Mouse (Mus musculus) kidney, adult 2 months (tissue): Measurements from ENCODE around the gene Usp35. TPM values are rescaled to one million over a fixed set of nuclear protein-coding genes. Genes with fewer than 3 reads are reported as not detected.

Experiments
- DNase-seq: peaks from one replicate; pipeline ENCODE4 v3.0.0; 2021
- H3K27ac ChIP-seq: fragments of 200-500 bp; 2 replicates; pipeline ENCODE4 v1.5.1; 2012; ENCODE audit warnings: low read depth, low read length, control low read depth, inconsistent platforms; ENCODE audit not compliant: insufficient read depth
- H3K27me3 ChIP-seq: fragments of 200-500 bp; replicated peaks from 2 replicates; pipeline ENCODE4 v1.6.1; 2012; ENCODE audit warnings: mild to moderate bottlenecking, moderate library complexity, low read length, inconsistent platforms; ENCODE audit not compliant: control insufficient read depth, insufficient read depth
- H3K36me3 ChIP-seq: fragments of 200-500 bp; 2 replicates; pipeline ENCODE4 v1.6.1; 2012; ENCODE audit warnings: mild to moderate bottlenecking, moderate library complexity, low read length, inconsistent platforms; ENCODE audit not compliant: control insufficient read depth, insufficient read depth
- H3K4me1 ChIP-seq: fragments of 200-500 bp; 2 replicates; pipeline ENCODE4 v1.6.1; 2011; ENCODE audit warnings: low read length; ENCODE audit not compliant: control insufficient read depth, insufficient read depth
- H3K4me3 ChIP-seq: fragments of 200-500 bp; 2 replicates; pipeline ENCODE4 v1.5.1; 2011; ENCODE audit warnings: mild to moderate bottlenecking, low read depth, low read length, control low read depth; ENCODE audit not compliant: insufficient read depth
- CTCF ChIP-seq: fragments of 200-500 bp; conservative IDR thresholded peaks from 2 replicates; pipeline ENCODE4 v1.5.1; 2011; ENCODE audit warnings: low read depth, mild to moderate bottlenecking, control low read depth, low read length, moderate library complexity, mixed read lengths; ENCODE audit not compliant: insufficient read depth, insufficient read length
- POLR2A ChIP-seq: fragments of 200-500 bp; IDR thresholded peaks from one replicate; pipeline ENCODE4 v1.6.1; 2011; ENCODE audit warnings: low read depth, low read length, control low read depth
- WGBS: fragments of 180-500 bp; shearing (Covaris S2); methylation state at CpG from one replicate; pipeline ENCODE4 v1.1.7; 2018; 5-methylcytosine and 5-hydroxymethylcytosine counted together
- polyA plus RNA-seq: library from polyadenylated mRNA; depleted of rRNA; stranded (reverse); fragments of >200 nt; gene quantifications from 2 replicates; pipeline ENCODE4 v1.2.3, GENCODE M21; 2012

The Usp35 gene
- polyA plus RNA-seq, 1 experiment = 2.7 TPM

DNA sequence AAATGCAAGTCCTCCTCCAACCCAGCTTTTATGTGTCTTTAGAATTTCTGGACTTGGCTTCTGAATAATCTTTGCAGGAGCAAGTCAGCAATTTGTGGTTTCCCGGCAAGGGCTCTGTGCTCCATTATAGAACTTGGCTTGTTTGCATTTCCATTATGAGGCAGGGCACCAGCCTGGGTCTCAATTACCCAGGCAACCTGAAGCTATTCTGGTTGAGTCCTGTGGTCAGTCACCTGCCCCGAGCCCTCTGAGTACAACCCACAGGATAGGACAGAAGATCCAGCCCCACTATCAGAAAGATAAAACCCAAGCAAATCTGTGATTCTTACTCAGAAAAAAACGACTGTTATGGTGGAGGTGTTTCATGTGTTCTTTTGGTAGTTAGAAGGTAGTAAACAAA lies 29.1 kb upstream of the Usp35 start:
- no peak overlapping the region for H3K4me3 ChIP-seq
- TF ChIP-seq POLR2A = no peak
- TF ChIP-seq CTCF = no peak
- no peak for DNase-seq
- no peak overlapping the region for H3K27ac ChIP-seq
- no peaks in the 10 kb centered on the region for H3K36me3 ChIP-seq
- 64% methylated on average over 3 of the region's 3 CpGs for WGBS
- H3K4me1 ChIP-seq = no peaks in the 10 kb centered on the region
- H3K27me3 ChIP-seq = no peaks in the 10 kb centered on the region; the same call in 1 of the 2 replicates

DNA sequence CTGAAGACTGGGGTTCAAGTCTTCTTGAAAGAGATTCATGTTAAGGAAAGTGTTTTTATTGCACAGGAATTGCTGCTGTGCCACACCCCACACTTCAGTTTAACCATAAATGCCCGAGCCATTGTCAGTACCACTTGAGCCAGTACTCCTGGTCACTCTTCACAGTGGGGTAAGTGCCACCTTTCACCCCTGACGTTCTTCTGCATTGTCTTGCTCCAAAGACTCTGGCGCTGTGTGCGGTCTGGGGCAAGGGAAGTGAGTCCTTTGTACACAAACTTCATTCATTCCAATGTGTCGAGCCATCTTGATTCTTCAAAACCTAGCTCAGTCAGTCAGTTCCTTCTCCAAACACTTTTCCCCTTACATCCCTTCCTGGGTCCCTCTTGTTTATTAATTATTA lies 28.3 kb upstream of the Usp35 start:
- Histone ChIP-seq H3K27me3 (no peaks in the 10 kb centered on the region; the same call in 1 of the 2 replicates), H3K4me1 (no peaks in the 10 kb centered on the region), H3K36me3 (no peaks in the 10 kb centered on the region), H3K27ac (no peak overlapping the region), H3K4me3 (no peak overlapping the region)
- DNase-seq = no peak
- 70% methylated on average over 5 of the region's 5 CpGs for WGBS
- TF ChIP-seq POLR2A = no peak
- no peak for TF ChIP-seq CTCF

DNA sequence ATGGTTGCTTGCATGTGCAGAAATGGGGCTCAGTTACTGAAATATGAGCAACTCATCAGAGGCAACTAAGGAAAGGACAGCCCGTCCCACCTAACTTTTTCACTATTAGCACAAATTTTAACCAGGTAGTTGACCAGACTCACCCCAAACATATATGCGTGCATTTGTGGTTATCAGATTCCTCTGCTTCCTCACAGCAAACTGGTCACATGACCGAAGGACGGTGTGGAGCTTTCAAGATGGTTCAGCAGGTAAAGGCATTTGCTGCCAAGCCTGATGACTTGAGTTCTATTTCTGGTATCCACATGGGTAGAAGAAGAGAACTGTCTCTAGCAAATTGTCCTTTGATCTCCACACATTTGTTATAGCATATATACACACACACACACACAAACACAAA lies 26.5 kb upstream of the Usp35 start:
- H3K27ac ChIP-seq = no peak overlapping the region
- no peak for TF ChIP-seq CTCF
- TF ChIP-seq POLR2A = no peak
- no peaks in the 10 kb centered on the region for H3K36me3 ChIP-seq
- no peaks in the 10 kb centered on the region for H3K4me1 ChIP-seq
- no peak overlapping the region for H3K4me3 ChIP-seq
- no peaks in the 10 kb centered on the region for H3K27me3 ChIP-seq
- 86% methylated on average over 4 of the region's 4 CpGs for WGBS
- DNase-seq = no peak

DNA sequence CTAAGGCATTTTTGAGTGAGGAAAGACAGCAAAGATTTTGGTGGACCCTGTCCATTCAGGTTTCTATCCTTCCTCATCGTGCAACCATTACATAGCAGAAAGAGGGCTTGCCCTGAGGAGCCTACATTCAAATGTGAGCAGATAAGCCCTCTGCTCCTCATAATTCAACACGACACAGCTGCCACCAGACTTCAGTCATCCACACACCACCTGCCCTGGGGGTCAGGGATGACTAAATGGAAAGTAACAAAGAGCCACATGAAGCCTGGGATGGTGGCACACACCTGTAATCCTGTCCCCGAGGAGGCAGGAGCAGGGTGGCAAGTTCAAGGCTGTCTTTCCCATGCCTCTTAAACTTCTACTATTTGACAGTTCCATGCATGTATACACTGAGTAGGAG lies 26.0 kb upstream of the Usp35 start:
- Histone ChIP-seq H3K36me3 (no peaks in the 10 kb centered on the region), H3K4me1 (no peaks in the 10 kb centered on the region), H3K4me3 (no peak overlapping the region), H3K27me3 (no peaks in the 10 kb centered on the region), H3K27ac (no peak overlapping the region)
- 77% methylated on average over 3 of the region's 3 CpGs for WGBS
- no peak for TF ChIP-seq CTCF
- TF ChIP-seq POLR2A = no peak
- DNase-seq = no peak

DNA sequence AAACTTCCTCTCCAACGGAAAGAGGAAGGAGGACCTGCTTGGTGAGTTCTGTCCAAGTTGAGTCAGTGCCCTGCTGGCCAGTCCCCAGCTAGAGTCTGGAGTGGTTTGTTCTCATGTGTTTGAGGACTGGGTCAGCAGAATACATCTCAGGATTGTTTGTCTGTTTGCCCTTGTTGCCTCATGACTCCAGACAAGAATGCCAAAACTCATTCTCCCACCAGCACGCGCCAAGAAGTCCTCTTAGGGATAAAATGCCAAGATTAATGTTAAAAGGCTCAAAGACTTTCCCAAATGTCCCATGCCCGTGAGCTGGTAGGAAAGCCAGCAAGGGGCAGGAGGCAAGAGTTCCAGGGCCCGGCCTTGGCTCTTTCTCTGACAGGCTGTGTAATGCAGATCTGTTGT lies 25.1 kb upstream of the Usp35 start:
- no peak overlapping the region for H3K27ac ChIP-seq

DNA sequence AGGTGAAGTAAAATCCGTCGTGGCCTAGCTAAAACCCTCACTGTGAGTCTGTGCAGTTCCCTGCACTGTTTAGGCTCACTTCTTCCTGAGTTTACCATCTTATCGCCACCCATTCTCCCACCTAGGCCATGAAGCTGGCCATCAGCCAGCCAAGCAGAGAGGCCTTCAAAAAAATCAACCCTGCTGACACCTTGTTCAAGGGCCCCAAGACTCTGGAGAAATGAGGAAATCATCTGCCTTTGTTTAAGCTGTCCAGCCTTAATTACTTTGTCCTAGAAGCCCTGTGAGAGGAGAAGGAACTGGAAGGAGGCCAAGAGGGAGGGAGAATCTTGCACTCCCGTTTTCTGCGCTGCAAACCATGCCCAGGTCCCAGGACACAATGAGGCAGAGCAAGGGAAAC lies 24.4 kb upstream of the Usp35 start:
- WGBS = 75% methylated on average over 5 of the region's 5 CpGs
- Histone ChIP-seq H3K4me3 (no peak overlapping the region), H3K36me3 (no peaks in the 10 kb centered on the region), H3K27ac (no peak overlapping the region), H3K4me1 (no peaks in the 10 kb centered on the region), H3K27me3 (no peaks in the 10 kb centered on the region)
- DNase-seq = no peak
- TF ChIP-seq POLR2A = no peak

More for the DNA sequence above, 25.1 kb upstream of the Usp35 start:
- 70% methylated on average over 5 of the region's 5 CpGs for WGBS
- Histone ChIP-seq H3K27me3 (no peaks in the 10 kb centered on the region), H3K36me3 (no peaks in the 10 kb centered on the region), H3K4me1 (no peaks in the 10 kb centered on the region), H3K4me3 (no peak overlapping the region)
- peak; percentile 34 for DNase-seq
- no peak for TF ChIP-seq POLR2A
- TF ChIP-seq CTCF = no peak

DNA sequence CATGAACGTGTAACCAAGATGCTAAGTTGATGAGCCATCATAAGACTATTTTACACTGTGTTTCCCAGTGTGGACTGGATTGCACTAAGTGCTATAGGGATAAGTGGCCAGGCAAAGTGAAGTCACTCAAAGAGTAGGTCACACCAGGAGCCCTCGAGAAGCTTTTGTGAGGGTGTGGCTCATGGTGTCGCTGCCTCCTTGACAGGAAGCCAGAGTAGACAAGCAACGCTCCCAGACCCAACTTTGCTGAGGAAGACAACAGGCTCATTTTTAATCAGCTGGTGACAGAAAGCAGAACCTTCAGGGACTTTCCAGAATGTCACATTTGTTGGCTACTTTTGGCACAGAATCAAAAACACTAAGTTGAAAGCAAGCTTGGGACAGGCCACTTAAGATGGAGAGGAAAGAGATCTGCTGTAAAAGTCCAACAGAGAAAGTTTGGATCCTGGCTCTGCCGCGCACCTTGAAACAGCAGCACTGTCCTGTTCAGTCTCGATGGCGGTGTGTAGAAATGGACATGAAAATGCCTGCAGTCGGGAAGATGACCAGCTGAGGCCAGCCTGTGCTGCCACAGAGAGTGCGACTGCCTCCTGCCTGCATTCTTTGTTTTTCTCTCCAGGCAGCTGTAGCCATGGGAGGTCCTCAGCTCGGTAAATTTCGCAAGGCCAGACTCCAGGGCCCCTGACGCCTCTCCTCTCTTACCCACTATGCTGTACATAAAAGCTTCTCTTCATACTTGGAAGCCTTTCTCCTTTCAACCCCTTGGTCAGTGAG lies 23.4 kb upstream of the Usp35 start:
- Histone ChIP-seq H3K4me1 (no peaks in the 10 kb centered on the region), H3K27ac (no peak overlapping the region), H3K4me3 (no peak overlapping the region), H3K27me3 (no peaks in the 10 kb centered on the region), H3K36me3 (no peaks in the 10 kb centered on the region)
- TF ChIP-seq CTCF (no peak), POLR2A (no peak)
- 52% methylated on average over 13 of the region's 13 CpGs for WGBS
- DNase-seq = peak; percentile 47

DNA sequence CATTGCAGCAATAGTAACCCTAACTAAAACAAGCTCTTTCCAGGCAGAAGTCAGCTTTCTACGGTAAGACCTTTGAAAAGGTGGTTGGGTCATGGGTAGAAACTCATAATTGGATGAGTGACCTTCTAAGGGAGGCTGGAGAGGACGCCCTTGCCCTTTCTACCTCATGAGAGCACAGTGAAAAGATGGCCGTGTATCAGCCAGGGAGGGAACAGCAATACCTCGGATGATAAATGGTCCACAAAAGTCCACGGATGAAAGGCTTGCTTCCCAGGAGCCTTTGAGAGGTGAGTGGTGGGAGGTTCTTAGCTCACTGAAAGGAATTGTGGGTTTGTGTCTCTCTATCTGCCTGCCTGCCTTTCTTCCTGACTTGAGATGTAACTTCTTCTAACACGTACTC lies 21.5 kb upstream of the Usp35 start:
- H3K27ac ChIP-seq = no peak overlapping the region
- no peak for DNase-seq
- TF ChIP-seq POLR2A (no peak), CTCF (no peak)
- 84% methylated on average over 6 of the region's 6 CpGs for WGBS
- H3K27me3 ChIP-seq = no peaks in the 10 kb centered on the region
- no peak overlapping the region for H3K4me3 ChIP-seq
- no peaks in the 10 kb centered on the region for H3K4me1 ChIP-seq
- no peaks in the 10 kb centered on the region for H3K36me3 ChIP-seq
